Mouse (Mus musculus): ENCODE measurements around the gene Pdcd11.
"Not testable (repeated sequence)": the region's sequence is repeated elsewhere in the genome, so short reads cannot be mapped to it uniquely, and the experiment has no call there.

Pdcd11 gene

GRCm38 (mm10) chr19:47128164-47128563, 37.6 kb downstream of the Pdcd11 start:
- no peak for DNase-seq (ENCODE audit: low spot score)

GRCm38 (mm10) chr19:47128835-47129234, 38.3 kb downstream of the Pdcd11 start:
- no peak for DNase-seq (ENCODE audit: low spot score)

- DNase-seq (ENCODE audit: low spot score): no peak
These were observed 40.1 kb downstream of the Pdcd11 start for GRCm38 (mm10) chr19:47130551-47131125.

GRCm38 (mm10) chr19:47133161-47133560, 42.6 kb downstream of the Pdcd11 start:
- no peak for DNase-seq (ENCODE audit: low spot score)

- no peak for DNase-seq (ENCODE audit: low spot score)
These were observed 45.0 kb downstream of the Pdcd11 start for GRCm38 (mm10) chr19:47135568-47135967.

- DNase-seq (ENCODE audit: low spot score): no peak
These were observed 45.6 kb downstream of the Pdcd11 start for GRCm38 (mm10) chr19:47136170-47136569.

- peak; percentile 51 for DNase-seq (ENCODE audit: low spot score)
These were observed 46.5 kb downstream of the Pdcd11 start for GRCm38 (mm10) chr19:47137051-47137581.

GRCm38 (mm10) chr19:47137771-47138421, 47.3 kb downstream of the Pdcd11 start, which contains the start of gene Calhm2:
Calhm2 (minus strand) TSS chr19:47138294.
- peak; percentile 44 for DNase-seq (ENCODE audit: low spot score)

- DNase-seq (ENCODE audit: low spot score): not testable (repeated sequence)
These were observed 49.0 kb downstream of the Pdcd11 start for GRCm38 (mm10) chr19:47139611-47140010.

GRCm38 (mm10) chr19:47142438-47142837, 51.9 kb downstream of the Pdcd11 start:
- DNase-seq (ENCODE audit: low spot score): no peak

- DNase-seq (ENCODE audit: low spot score): no peak
These were observed 53.6 kb downstream of the Pdcd11 start, which contains the start of gene Calhm1 for GRCm38 (mm10) chr19:47144154-47144553. Calhm1 (minus strand) TSS chr19:47144254.

GRCm38 (mm10) chr19:47148267-47148847, 57.8 kb downstream of the Pdcd11 start:
- no peak for DNase-seq (ENCODE audit: low spot score)

- DNase-seq (ENCODE audit: low spot score): no peak
These were observed 59.3 kb downstream of the Pdcd11 start for GRCm38 (mm10) chr19:47149854-47150253.

GRCm38 (mm10) chr19:47151332-47152061, 60.9 kb downstream of the Pdcd11 start:
- peak; percentile 71 for DNase-seq (ENCODE audit: low spot score)

- no peak for DNase-seq (ENCODE audit: low spot score)
These were observed 61.4 kb downstream of the Pdcd11 start for GRCm38 (mm10) chr19:47152062-47152369.

GRCm38 (mm10) chr19:47153767-47154166, 63.2 kb downstream of the Pdcd11 start:
- no peak for DNase-seq (ENCODE audit: low spot score)

GRCm38 (mm10) chr19:47157664-47158063, 67.1 kb downstream of the Pdcd11 start, which contains the start of gene Calhm3:
Calhm3 (minus strand) TSS chr19:47157764.
- no peak for DNase-seq (ENCODE audit: low spot score)

GRCm38 (mm10) chr19:47161669-47162068, 71.1 kb downstream of the Pdcd11 start:
- no peak for DNase-seq (ENCODE audit: low spot score)

- DNase-seq (ENCODE audit: low spot score): no peak
These were observed 72.7 kb downstream of the Pdcd11 start for GRCm38 (mm10) chr19:47163176-47163744.

- no peak for DNase-seq (ENCODE audit: low spot score)
These were observed 76.2 kb downstream of the Pdcd11 start for GRCm38 (mm10) chr19:47166758-47167157.

- DNase-seq (ENCODE audit: low spot score): peak; percentile 56
These were observed 77.1 kb downstream of the Pdcd11 start for GRCm38 (mm10) chr19:47167617-47168214.

GRCm38 (mm10) chr19:47168223-47168622, 77.7 kb downstream of the Pdcd11 start:
- peak; percentile 86 for DNase-seq (ENCODE audit: low spot score)
